Mouse (Mus musculus) brain, adult 2 months (tissue): ENCODE results near the gene Rin2.

Experiments
- DNase-seq: peaks from one replicate; pipeline ENCODE4 v3.0.0; 2011; ENCODE audit warnings: low read depth, low spot score

The Rin2 gene

DNA sequence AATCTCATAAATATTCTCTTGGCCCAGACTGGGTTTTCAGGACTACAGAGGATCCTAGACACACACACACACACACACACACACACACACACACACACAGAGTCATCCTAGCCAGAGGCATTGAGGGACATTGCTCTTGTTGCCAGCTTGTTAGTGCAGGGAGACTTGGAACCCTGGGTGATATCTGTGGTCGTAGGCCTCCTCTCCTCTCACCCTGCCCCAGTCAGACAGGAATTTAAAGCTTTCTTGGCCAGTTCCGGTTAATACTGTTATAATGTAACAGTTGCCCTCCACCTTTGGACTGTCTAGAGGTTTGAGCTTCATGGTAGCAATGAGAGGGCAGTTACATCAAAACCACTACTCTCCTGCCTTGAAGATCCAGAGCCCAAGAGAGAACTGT lies 152.9 kb downstream of the Rin2 start:
- no peak for DNase-seq

DNA sequence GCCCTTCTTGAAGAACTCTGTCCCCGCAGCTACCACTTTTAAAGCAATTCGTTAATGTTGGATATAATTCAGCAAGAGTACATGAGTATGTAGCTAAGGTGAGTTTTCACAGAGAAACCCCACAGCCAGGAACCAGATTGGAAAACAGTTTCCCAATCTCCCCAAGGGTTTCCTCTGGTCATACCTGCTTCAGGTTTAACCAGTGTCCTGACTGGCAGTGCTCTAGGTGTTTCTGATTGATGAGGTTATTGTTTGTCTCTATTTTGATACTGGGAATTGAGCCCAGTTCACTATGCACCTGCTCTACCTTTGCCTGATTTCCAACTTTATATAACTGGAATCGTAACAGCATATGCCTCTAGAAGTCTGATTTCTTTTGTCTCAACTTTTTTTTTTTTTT lies 153.6 kb downstream of the Rin2 start:
- no peak for DNase-seq

DNA sequence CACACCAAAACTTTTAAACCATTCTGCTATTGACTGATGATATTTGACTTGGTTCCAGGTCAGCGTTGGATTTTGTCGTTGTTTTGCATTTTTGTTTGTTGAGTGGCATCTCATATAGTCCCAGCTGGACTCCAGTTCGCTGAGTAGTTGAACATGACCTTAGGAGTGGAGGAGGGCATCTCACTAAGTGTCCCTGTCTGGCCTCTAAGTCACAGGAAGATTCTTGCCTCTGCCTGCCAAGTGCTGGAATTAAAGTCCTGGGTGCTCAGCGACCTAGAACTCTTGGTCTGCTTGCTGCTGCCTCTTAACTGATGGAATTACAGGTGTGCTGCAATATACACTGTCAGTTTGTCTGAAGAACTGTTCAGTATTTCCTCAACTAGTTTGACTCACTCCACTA lies 154.2 kb downstream of the Rin2 start:
- DNase-seq, result no peak

DNA sequence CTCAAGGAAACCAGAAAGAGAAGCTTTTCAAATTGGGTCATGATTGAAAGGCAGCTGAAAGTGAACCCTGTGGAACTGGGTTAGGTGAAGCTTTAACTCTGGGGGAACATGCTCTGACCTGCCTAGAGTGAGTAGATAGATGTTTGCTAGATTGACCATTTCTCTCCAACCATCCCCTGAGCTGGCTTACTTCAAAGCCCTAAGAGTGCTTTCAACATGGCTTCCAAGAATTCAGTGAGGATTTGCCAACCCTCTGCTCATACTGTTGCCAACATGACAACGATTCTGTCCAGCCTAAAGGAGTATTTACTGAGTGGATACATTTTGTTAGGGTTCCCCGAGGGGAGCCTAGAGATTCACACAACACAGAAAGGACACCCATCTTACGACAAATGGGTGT lies 155.4 kb downstream of the Rin2 start:
- no peak for DNase-seq

DNA sequence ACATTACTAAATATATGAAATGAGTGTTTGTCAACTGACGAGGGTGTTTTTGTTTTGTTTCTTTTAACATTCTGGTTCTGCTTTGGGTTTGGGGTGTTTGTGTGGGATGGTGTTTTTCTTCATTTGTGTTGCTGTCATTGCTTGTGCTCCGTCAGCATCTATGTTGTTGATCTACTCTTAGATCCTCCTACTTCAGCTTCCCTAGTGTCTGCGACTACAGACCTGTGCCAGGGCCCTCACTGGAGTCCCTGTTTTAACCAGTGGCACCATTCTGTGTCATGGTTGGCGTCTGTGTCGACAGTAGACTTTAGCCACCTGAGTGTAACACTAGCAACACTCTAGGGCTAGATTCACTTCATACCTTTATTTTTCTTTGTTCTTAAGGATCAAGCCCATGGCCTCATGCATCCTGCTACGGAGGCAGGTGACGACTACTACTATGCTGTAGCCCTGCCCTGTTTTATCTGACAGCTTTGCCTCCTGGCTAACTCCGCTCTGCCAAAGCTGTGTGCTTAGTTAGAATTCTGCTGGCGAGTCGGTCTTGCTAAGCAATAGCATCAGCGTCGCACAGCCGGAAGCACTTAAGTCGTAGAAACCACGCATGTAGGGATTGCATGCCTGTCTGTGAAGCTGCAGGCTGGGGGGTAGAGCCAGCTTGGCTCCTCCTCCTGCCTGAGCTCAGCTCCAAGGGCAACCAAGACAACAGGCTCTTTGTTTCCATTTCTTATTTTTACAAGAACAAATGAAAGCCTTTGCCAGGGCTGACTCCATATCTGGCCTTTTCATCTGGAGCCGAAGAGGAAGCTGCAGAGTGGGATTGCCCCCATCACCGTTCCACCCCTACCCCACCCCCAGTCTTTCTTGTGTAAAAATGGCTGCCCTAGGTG lies 157.2 kb downstream of the Rin2 start:
- peak; percentile 88 for DNase-seq

DNA sequence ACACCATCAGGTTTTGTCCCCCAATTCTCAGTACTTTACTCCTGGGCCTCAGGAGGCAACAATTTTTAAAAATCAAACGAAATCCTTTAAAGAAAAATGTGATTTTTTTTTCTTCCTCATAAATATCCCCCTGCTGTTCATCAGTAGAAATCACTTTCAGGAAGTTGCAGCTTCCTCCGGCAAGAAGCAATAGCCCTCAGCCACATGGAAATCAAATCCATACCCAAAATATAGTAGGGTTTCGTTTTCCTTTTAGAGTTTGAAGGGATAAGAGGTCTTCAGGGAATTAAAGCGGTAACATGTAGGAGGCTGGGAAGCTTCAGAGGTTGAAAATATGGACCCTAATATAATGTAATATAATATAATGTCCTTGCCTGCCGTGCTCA lies 157.8 kb downstream of the Rin2 start:
- DNase-seq, result no peak

DNA sequence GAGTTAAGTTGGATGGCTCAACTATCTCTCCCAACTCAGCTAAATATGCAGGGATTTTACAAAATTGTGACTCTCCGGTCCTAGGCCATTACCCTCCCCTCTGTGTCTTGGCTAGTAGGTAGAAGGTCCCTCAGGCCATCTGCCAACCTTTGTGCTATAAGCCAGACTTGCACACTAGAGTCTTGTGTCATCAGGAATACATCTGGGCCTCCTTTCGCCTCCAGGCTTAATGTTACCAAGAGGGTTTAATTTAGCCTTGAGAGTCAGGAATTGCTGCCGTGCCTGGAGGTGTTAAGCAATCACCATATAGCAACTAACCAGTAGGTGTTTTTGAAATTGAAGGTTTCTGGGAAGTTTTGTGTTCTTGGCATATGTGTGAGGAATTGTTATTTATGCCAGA lies 158.3 kb downstream of the Rin2 start:
- peak; percentile 65 for DNase-seq

DNA sequence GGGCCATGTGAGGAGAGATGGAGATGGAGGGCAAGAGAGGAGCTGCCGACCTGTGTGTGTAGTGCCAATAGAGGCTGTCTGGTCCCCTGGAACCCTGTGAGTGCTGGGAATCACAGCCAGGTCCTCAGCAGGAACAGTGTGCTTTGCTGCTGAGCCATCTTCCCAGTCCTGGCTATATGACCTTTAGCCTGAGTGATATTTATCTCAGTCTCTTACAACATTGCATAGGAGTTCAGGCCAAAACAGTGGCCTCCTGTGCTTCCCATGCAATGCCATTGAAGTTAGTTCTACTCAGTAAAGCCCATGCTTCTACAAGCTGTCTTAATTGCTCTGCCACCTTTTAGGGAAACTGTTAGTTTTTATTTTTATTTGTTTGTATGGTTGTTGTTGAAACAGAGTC lies 160.9 kb downstream of the Rin2 start:
- no peak for DNase-seq

DNA sequence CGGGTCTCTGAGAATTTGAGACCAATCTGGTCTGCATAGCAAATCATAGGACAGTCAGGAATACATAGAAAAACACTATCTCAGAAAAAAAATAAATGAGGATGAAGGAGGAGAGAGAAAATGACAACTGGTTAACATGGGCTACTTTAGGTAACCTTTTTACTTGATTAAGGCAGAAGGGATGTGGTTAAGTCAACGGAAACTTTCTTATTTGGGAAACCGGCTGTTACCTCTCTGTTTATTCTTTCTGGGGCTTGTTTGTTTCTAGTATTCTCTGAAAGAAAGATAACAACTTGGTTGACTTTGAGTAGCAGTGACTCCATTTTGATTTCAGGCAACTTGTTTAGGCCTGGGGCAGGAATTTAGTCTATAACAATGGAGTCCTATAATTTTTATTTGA lies 163.7 kb downstream of the Rin2 start:
- no peak for DNase-seq

DNA sequence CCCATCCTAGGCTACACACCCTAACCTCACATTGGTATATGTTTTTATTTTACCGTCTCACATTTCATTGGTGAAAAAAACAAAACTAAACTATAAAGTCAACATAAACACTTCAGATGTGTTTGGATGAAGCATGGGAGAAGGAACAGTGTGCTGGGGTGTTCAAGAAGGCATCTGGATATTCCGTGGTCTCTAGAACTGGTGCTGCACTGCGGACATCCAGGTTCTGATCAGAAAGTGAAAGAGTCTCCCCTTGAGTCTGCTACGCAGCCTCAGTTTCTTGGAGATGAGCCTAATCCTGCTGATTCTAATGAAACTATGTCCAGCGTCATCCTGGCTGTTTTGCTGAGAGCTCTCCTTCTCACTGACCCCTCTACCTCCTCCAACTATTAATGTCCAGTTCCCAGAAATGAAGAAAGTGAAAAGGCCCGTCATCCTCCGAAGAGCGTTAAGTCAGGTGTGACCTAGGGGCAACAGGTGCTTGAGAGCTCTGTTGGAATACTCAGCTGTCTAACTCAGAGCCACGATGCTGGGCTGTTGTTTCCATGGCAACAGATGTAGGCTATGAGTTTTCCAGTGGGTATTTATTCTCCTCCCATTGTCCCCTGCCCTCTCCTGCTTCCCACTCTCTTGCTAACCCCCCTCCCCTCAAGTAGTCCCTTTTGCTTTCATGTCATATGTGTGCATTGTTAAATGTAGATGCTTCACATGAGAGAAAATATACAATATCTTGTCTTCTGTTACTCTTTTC lies 164.7 kb downstream of the Rin2 start:
- DNase-seq, result peak; percentile 33

DNA sequence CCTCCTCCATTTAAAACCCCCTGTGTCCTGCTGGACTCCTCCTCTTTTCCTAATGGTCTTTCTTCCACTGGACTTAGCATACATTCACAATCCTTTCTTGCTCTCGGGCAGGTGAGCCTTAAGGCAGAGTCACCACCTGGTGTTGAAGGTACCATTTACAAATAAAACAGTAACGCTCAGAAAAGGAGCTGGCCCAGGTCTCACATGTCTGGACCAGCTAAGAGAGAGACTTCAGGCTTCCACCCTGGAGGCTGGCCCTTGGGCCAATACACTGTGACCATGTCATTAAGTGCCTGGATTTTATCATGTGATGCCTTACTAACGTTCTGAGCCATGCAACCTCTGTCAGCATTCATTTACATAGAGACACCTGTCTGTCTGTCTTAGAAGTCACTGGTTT lies 165.3 kb downstream of the Rin2 start:
- no peak for DNase-seq

DNA sequence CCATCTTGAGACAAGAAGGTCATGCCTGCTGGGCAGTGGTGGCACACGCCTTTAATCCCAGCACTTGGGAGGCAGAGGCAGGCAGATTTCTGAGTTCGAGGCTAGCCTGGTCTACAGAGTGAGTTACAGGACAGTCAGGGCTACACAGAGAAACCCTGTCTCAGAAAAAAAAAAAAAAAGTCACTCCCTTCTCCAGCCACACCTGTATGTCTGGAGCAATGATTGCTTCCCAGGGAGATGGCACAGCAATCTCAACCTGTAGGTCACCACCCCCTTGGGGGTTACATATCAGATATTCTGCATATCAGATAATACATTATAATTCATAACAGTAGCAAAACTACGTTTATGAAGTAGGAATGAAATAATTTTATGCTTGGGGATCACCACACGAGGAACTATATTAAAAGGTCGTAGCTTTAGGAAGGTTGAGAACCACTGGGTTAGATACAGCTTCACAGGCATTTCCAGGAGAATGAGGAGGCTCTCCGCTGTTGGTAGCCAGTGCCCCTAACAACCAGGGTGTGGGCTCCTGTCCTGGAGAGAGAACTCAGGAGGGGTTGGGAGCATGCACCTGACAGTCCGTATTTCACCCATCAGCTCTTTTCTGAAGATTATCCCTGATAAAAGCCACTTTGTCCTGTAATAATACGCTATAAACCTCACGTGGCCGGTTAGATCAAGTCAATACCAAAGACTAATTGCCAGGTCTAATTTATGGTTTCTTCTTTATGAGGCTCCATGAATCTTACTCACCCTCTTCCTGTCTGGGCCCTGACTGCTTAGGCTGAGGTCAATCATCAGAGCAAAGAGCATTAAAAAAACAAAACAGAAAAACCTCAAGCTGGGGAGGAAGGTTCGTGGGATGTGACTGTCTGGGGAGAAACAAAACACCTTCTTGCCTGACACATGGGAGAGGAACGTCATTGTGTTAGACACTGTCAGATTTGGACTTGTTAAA lies 166.2 kb downstream of the Rin2 start:
- no peak for DNase-seq

DNA sequence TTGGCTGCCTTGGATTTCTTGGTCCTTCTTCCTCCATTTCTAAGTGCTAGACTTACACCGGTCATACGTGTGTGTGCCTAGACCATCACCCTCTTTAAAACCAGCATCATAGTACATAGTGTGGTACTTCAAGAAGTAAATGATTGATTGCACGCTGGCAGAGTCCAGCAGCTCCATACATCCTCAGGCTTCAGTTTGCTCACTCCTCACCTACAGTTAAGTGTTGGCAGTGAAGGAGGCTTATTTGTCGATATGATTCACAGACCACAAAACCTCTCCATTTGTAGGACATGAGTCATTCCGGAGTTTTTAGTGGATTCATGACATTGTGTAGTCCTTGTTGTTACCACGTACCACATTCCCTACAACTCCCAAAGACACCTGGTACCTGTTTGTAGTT lies 168.3 kb downstream of the Rin2 start:
- DNase-seq, result no peak

DNA sequence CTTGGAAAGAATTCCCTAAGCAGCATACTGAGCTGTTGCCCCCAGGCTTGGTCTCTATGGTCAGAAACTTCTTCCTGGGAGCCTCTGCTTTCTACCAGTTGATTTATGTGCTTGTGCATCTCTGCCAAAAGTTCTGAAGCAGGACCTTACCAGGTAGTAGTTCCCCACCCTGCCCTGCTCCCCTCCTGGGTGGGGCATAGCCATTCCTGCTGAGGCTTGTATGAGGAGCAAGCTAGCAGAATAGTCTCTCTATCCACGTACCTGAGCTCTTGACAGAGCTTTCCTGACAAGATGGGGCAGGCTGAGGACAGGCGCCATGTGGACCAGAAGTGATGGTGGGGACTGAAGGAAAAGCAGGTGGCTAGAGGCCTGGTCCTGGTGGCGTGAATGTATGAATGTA lies 171.6 kb downstream of the Rin2 start:
- no peak for DNase-seq

DNA sequence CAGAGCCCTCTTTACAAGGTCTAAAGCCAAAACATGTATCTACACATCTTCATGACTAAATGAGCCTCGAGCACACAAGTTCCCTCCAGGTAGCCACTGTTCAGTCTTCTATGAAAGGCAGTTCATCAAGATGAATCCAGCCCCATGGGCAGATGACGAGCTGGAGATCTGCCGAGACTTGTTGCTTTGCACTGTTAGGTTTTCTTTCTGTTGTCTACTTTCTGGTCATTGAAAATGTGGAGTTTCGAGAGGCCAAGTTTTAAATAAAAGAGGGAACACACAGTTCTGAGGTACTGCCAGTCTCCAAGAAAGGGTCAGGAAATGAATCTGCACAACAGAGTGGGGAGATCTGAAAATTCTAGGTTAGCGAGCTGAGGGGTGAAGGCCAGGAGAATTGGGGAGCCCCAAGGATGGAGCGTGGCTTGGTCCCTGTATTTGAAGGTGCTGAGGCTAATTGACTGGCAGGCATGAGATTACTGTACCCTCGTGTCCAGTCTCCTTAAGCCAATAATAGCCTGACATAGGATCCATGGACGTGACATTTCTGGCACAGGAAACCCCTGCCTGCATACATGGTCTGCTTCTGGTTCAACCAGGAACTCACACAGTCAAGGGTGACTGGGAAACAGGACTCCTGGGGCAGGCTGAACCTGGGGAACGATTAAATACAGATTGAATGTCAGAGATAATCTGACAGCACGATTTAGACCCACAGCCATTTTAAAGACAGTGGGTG lies 174.3 kb downstream of the Rin2 start:
- DNase-seq, result no peak

DNA sequence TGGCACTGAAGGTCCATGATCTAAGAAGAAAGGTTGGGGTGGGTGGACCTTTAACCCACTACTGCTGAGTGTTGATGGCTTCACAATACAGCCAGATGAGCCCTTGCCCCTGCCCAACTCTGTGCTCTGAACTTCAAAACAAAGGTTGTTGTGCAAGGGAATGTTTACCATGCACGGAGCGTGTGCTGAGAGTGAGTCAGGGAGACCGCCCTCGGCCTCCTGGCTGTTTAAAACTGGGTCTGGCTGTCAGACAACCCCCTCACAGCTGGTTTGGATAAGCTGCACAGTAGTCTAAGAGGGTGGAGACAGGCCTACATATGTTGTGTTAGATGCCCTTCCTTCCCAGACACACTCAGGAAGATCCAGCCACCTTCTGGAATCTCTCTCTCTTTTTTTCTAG lies 175.8 kb downstream of the Rin2 start:
- peak; percentile 90 for DNase-seq

DNA sequence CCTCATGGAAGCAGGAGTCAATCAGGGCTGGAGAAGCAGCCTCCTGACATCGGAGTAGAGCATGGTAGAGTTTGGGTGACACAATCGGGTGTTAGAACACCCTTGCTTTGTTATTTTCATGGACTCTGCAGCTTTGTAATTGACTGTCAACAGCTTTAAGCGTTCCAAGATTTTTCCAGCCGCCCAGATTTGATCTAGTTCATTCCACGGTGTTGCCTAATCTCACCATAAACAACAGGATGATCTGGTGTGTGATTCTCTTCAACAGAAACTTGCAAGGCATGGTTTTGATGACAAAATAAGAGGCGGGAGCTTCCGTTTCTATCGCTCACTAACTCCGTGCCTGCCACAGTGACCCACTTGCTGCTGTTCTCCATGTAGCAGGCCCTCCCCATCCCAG lies 180.8 kb downstream of the Rin2 start:
- no peak for DNase-seq

DNA sequence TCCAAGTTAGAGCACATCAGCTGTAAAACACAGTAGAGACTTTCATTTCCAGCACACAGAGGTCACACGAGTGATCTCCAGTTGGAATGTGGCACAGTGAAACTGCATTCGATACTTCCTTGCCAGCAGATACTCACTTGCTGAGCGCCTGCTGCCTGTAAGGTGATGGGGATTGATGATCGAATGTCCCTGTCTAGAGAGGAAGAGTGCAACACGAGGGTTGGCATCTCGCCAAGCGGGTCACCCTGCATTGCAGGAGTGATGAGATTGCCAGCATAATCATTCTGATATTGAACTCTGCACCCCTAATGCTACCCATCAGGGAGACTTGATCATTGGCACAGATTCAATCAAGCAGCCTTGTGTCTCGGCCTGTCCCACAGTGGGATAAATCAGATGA lies 182.8 kb downstream of the Rin2 start:
- no peak for DNase-seq

DNA sequence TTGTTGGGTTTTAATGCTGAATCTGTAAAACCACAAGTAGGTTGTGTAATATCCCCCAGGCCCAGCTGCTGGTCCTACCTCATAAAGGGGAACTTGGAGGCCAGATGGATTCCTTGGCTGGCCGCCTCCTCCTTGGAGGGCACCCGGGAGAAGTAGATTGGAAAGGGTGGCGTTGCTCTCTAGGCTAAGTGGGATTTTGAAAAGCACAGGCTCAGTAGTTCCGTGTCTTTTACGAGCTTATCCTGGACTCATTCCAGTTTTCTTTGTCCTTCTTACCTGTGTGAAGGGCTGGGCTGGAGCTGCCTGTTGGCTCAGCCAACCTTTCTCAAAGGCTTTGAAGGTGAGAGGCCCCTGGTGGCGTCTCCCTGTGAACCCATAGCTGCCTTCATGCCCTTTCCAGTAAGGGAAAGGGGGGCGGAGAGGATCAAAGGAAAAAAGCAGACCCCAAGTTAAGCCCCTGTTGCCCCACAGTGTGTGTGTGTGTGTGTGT lies 184.5 kb downstream of the Rin2 start:
- DNase-seq, result peak; percentile 71

DNA sequence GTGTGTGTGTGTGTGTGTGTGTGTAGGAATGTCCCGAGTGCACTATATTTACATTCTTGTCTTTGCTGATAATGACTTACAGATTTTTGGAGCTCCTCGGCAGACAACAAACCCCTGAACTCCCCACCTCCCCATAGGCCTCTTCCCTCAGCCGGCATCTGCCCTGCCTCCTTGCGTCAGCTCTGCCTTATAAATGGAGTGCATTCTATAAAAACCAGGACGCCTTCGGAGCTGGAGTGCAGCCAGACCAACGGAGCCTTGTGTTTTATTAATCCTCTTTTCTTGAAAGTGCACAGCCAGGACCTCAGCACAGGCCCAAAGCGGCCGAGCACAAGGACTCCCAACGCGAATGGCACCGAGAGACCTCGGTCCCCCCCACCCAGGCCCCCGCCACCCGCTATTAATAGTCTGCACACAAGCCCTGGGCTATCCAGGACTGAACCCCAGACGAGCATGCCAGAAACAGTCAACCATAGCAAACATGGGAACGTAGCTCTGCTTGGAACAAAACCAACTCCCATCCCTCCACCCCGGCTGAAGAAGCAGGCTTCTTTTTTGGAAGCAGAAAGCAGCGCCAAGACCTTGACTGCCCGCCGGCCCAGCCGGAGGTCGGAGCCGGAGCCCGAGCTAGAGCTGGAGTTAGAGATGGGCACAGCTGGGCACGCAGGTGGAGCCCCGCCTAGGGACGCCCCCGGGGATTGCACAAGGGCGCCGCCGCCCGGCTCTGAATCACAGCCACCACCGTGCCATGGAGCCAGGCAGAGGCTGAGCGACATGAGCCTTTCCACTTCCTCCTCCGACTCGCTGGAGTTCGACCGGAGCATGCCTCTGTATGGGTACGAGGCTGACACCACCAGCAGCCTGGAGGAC lies 185.2 kb downstream of the Rin2 start:
- peak; percentile 92 for DNase-seq
